Mouse (Mus musculus) kidney, adult 2 months (tissue): Measurements from ENCODE around the gene Fam210b.

ENCODE experiments used
- CTCF ChIP-seq: fragments of 200-500 bp; conservative IDR thresholded peaks from 2 replicates; pipeline ENCODE4 v1.5.1; 2011; ENCODE audit warnings: low read depth, mild to moderate bottlenecking, control low read depth, low read length, moderate library complexity, mixed read lengths; ENCODE audit not compliant: insufficient read depth, insufficient read length
- POLR2A ChIP-seq: fragments of 200-500 bp; IDR thresholded peaks from one replicate; pipeline ENCODE4 v1.6.1; 2011; ENCODE audit warnings: low read depth, low read length, control low read depth

DNA sequence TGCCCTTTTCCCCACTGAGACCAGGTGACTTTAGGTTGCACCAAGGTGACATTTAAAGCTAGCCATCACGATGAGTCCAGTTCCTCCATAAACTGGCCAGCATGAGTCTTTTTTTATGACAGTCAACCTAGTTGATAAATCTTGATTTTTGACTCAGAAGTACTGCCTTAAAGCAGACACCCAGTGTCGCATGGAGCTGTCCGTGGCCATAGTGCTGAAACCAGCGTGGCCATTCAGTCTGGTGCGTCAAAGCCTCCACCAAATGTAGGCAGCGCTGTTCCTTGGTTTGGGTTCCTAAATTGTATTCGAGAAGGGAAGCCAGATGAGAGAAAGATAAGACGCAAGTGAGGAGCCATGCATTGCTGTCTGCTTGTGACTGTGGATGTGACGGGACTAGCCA, 24.5 kb upstream of the Fam210b start:
- TF ChIP-seq CTCF (no peak), POLR2A (no peak)
